Mouse (Mus musculus): ENCODE measurements at regions not wholly inside any gene's neighbourhood (a gene's known extent, or its start where the extent isn't known, plus 50 kb on each side); places are given as distances from the start of the nearest gene placed in this dataset.

DNA sequence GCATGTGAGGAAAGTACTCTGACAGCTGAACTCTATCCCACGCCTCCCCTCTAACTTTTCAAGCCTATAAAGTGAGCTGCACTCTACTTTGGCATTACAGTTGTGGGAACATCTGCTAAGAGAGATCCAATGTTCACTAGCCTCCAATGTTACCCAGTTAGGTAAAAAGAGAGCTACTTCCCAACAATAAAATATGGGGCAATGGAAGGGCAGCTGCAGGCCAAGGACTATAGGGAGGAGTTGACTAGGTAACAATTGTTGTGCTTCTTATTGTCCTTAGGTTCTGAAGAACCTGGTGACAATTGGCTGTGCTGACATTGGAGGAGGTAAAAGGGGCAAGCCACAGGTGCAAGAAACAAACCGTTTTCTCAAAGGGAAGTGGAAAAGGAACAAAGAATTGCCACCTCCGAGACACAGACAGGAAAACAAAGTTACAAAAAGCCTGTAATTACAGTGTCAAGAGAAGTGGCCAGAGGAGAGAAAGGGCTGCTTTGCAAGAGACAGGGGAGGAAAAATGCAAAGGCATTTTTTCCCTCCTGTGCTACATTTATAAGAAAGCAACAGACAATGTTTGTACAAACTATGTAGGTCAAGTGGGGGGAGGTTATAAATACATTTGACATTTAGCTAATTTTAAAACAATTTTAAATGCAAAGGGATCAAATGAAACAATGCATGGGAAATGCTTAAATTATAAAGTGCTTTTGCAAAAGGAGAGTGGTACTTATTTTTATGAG is 54.1 kb upstream of the Lclat1 start:
- H3K27me3 ChIP-seq = no peaks in the 10 kb centered on the region
- no peak overlapping the region for H3K9ac ChIP-seq
- ATAC-seq (ENCODE audit: low FRiP score) = no peak
- H3K27ac ChIP-seq = no peak overlapping the region
- no peak overlapping the region for H3K4me2 ChIP-seq
- no peak overlapping the region for H3K4me3 ChIP-seq (replicated peaks)
- H3K9me3 ChIP-seq = no peaks in the 10 kb centered on the region
- no peaks in the 10 kb centered on the region for H3K36me3 ChIP-seq (replicated peaks)
- 0 out of 2 replicates have a peak, but pooled peaks cover 3% of the 10 kb centered on the region for H3K4me1 ChIP-seq
- WGBS = 49% methylated on average over 3 of the region's 3 CpGs

- 0 out of 2 replicates have a peak, but pooled peaks cover 3% of the 10 kb centered on the region for H3K4me1 ChIP-seq
- no peak overlapping the region for H3K4me3 ChIP-seq (replicated peaks)
- H3K27me3 ChIP-seq = no peaks in the 10 kb centered on the region
- no peaks in the 10 kb centered on the region for H3K9me3 ChIP-seq
- H3K4me2 ChIP-seq = no peak overlapping the region
- H3K27ac ChIP-seq = no peak overlapping the region
- H3K36me3 ChIP-seq (replicated peaks) = no peaks in the 10 kb centered on the region
- H3K9ac ChIP-seq = no peak overlapping the region
- no peak for ATAC-seq (ENCODE audit: low FRiP score)
These were observed 53.6 kb upstream of the Lclat1 start for GRCm38 (mm10) chr17:73054226-73054625.

- no peak overlapping the region for H3K4me2 ChIP-seq
- no peaks in the 10 kb centered on the region for H3K9me3 ChIP-seq
- H3K36me3 ChIP-seq (replicated peaks) = no peaks in the 10 kb centered on the region
- no peak overlapping the region for H3K9ac ChIP-seq
- ATAC-seq (ENCODE audit: low FRiP score) = no peak
- no peak overlapping the region for H3K27ac ChIP-seq
- no peaks in the 10 kb centered on the region for H3K27me3 ChIP-seq
- 72% methylated on average over 3 of the region's 3 CpGs for WGBS
- 0 out of 2 replicates have a peak, but pooled peaks cover 3% of the 10 kb centered on the region for H3K4me1 ChIP-seq
- no peak overlapping the region for H3K4me3 ChIP-seq (replicated peaks)
These were observed 52.6 kb upstream of the Lclat1 start for GRCm38 (mm10) chr17:73055197-73055596.

DNA sequence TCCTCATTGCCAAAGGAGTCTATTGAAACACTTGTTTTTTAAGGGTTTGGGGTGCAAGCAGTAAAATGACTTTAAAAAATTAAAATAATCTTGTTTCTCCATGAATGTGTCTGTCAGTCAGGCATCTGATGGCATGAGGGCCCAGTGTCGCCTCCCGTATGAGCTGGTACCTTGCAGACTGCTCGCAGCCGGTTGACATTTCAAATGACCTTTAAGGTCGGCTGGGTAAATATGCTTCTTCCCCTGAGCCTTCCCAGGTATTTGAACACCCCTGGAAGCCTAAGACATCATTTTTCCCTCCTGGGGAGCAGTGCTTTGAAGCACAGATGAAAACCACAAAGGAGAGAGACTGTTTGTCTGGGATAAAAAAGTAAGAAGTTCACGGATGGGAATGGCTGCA is 52.2 kb upstream of the Lclat1 start:
- Histone ChIP-seq H3K4me2 (no peak overlapping the region), H3K9me3 (no peaks in the 10 kb centered on the region), H3K9ac (no peak overlapping the region), H3K27ac (no peak overlapping the region), H3K36me3 (replicated peaks) (no peaks in the 10 kb centered on the region), H3K4me1 (0 out of 2 replicates have a peak, but pooled peaks cover 3% of the 10 kb centered on the region), H3K27me3 (no peaks in the 10 kb centered on the region), H3K4me3 (replicated peaks) (no peak overlapping the region)
- WGBS = 81% methylated on average over 6 of the region's 6 CpGs
- ATAC-seq (ENCODE audit: low FRiP score) = no peak

DNA sequence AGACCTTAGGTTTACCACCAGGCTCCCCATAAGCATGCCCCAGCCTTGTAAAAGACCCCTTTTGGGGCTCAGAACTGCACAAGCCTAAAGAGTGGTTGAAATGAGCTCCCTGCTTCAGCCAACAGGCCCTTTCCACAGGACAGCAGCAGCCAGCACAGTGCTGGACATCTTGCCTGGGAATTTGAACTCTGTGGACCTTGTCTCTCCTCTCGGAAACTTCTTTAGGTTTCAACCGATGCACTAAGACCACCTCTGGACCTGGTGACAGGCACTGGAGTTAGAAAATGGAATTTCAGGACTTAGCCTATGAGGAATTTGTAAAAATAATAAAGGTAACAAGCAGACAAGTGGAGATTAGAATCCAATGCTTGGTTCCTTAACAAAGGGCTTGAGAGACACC is 51.2 kb upstream of the Lclat1 start:
- Histone ChIP-seq H3K27me3 (no peaks in the 10 kb centered on the region), H3K4me1 (0 out of 2 replicates have a peak, but pooled peaks cover 3% of the 10 kb centered on the region), H3K4me2 (no peak overlapping the region), H3K9me3 (no peaks in the 10 kb centered on the region), H3K36me3 (replicated peaks) (no peaks in the 10 kb centered on the region), H3K27ac (no peak overlapping the region), H3K9ac (no peak overlapping the region), H3K4me3 (replicated peaks) (no peak overlapping the region)
- WGBS = 88% methylated on average over 2 of the region's 2 CpGs
- ATAC-seq (ENCODE audit: low FRiP score) = no peak
